Mouse (Mus musculus) erythroblast, embryonic 14.5 days (primary cell): Measurements from ENCODE around the gene Frmd5.

Experiments used
- GATA1 ChIP-seq: IDR thresholded peaks from 2 replicates; pipeline ENCODE4 v1.6.1; 2012; ENCODE audit warnings: low read length, inconsistent platforms, mixed read lengths
- TAL1 ChIP-seq: IDR thresholded peaks from 3 replicates; pipeline ENCODE4 v1.6.1; 2012; ENCODE audit warnings: low read length, inconsistent platforms, mixed read lengths

DNA sequence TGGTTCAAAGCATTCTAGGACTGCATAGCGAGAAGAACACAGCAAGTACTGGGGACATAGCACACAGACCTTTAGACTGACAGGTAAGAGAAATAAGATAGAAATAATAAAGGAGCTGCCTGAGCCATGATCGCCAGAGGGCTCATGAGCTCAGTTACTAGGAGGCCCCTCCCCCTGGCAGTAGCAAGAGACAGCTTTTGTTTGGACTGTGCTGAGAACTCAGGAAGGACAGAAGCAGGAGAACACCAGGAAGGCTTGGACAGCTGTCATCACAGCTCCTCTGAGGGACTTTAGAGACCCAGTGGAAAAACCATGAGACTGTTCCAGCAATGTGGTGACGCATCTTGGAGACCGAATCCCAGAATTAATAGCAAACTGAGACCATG lies 218.6 kb downstream of the Frmd5 start:
- TF ChIP-seq GATA1, result no peak
- TF ChIP-seq TAL1, result no peak
